Mouse (Mus musculus): ENCODE measurements at regions not wholly inside any gene's neighbourhood (a gene's known extent, or its start where the extent isn't known, plus 50 kb on each side); places are given as distances from the start of the nearest gene placed in this dataset.

DNA sequence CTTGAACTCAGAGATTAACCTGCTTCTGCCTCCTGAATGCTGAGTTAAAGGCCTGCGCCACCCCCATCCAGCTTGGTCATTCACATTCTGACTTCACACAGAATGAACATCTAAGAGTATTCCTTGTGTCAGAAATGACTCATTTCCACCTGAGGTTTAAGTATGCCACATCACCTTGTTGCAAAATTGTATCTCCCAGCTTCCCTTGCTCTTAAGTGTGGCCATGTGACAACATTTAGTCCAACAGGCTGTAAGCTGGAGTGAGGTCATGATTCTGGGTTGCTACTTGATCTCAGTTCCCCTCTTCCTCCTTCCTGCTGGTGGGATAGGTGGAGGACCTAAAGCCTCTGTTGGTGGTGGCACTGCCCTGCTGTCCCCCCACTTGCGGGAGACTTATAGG, 131.0 kb downstream of the Mtx2 start:
- no peaks in the 10 kb centered on the region for H3K79me3 ChIP-seq (ENCODE audit: low read depth)
- no peak for TF ChIP-seq MAX (IDR thresholded peaks at IDR 0.05)
- TF ChIP-seq MYOD1 (IDR thresholded peaks at IDR 0.05; ENCODE audit: control insufficient read depth, insufficient read length, low read depth) = no peak
- no peak for TF ChIP-seq CTCF (IDR thresholded peaks at IDR 0.05; ENCODE audit: control insufficient read depth, insufficient read depth, insufficient read length)
- no peak for TF ChIP-seq USF1 (IDR thresholded peaks at IDR 0.05; ENCODE audit: low read depth)
- H3K4me3 ChIP-seq (ENCODE audit: insufficient read depth, poor library complexity, severe bottlenecking) = no peak overlapping the region
- no peak overlapping the region for H3ac ChIP-seq (ENCODE audit: control insufficient read depth, insufficient read length, low read depth)
- no peaks in the 10 kb centered on the region for H3K79me2 ChIP-seq (ENCODE audit: control insufficient read depth, insufficient read depth)
- no peaks in the 10 kb centered on the region for H3K36me3 ChIP-seq (ENCODE audit: control insufficient read depth, insufficient read depth)
- no peaks in the 10 kb centered on the region for H3K27me3 ChIP-seq (ENCODE audit: control insufficient read depth, insufficient read depth, insufficient read length)

DNA sequence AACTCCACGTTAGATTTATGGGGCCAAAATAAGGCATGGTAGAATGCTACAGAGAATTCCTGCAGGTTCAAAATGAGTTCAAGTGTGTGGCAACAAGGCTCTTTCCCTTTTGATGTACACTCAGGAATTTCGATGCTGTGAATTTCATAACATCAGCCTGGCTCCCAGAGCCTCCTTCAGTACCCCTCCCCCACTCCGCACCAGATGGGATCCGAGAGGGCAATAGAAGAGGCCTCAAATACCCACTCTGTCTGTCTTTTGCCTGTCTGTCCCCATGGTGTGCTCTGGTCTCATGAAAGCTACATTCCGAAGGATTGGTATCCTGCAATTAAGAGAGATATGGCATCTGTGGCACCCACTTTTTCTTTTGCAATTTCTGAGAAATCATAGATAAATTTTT, 134.3 kb downstream of the Mtx2 start:
- Histone ChIP-seq H3ac (ENCODE audit: control insufficient read depth, insufficient read length, low read depth) (no peak overlapping the region), H3K27me3 (ENCODE audit: control insufficient read depth, insufficient read depth, insufficient read length) (no peaks in the 10 kb centered on the region), H3K36me3 (ENCODE audit: control insufficient read depth, insufficient read depth) (no peaks in the 10 kb centered on the region), H3K79me2 (ENCODE audit: control insufficient read depth, insufficient read depth) (no peaks in the 10 kb centered on the region), H3K79me3 (ENCODE audit: low read depth) (no peaks in the 10 kb centered on the region), H3K4me3 (ENCODE audit: insufficient read depth, poor library complexity, severe bottlenecking) (no peak overlapping the region)
- TF ChIP-seq MYOG (IDR thresholded peaks at IDR 0.05; ENCODE audit: control insufficient read depth, extremely low read depth, insufficient read length) (no peak), CTCF (IDR thresholded peaks at IDR 0.05; ENCODE audit: control insufficient read depth, insufficient read depth, insufficient read length) (no peak), MYOD1 (IDR thresholded peaks at IDR 0.05; ENCODE audit: control insufficient read depth, insufficient read length, low read depth) (no peak), USF1 (IDR thresholded peaks at IDR 0.05; ENCODE audit: low read depth) (no peak), CEBPB (IDR thresholded peaks at IDR 0.05; ENCODE audit: low read depth) (no peak), MAX (IDR thresholded peaks at IDR 0.05) (no peak), FOSL1 (IDR thresholded peaks at IDR 0.05; ENCODE audit: insufficient read depth, low read length, poor library complexity, severe bottlenecking) (no peak)

- TF ChIP-seq MYOD1 (IDR thresholded peaks at IDR 0.05; ENCODE audit: control insufficient read depth, insufficient read length, low read depth) (no peak), CTCF (IDR thresholded peaks at IDR 0.05; ENCODE audit: control insufficient read depth, insufficient read depth, insufficient read length) (no peak), USF1 (IDR thresholded peaks at IDR 0.05; ENCODE audit: low read depth) (no peak), CEBPB (IDR thresholded peaks at IDR 0.05; ENCODE audit: low read depth) (no peak), MAX (IDR thresholded peaks at IDR 0.05) (no peak), FOSL1 (IDR thresholded peaks at IDR 0.05; ENCODE audit: insufficient read depth, low read length, poor library complexity, severe bottlenecking) (no peak), MYOG (IDR thresholded peaks at IDR 0.05; ENCODE audit: control insufficient read depth, extremely low read depth, insufficient read length) (no peak)
- no peaks in the 10 kb centered on the region for H3K79me2 ChIP-seq (ENCODE audit: control insufficient read depth, insufficient read depth)
- H3K27me3 ChIP-seq (ENCODE audit: control insufficient read depth, insufficient read depth, insufficient read length) = peaks cover 11% of the 10 kb centered on the region
- no peak overlapping the region for H3K4me3 ChIP-seq (ENCODE audit: insufficient read depth, poor library complexity, severe bottlenecking)
- H3ac ChIP-seq (ENCODE audit: control insufficient read depth, insufficient read length, low read depth) = no peak overlapping the region
- no peaks in the 10 kb centered on the region for H3K36me3 ChIP-seq (ENCODE audit: control insufficient read depth, insufficient read depth)
- H3K79me3 ChIP-seq (ENCODE audit: low read depth) = no peaks in the 10 kb centered on the region
These were observed 136.8 kb downstream of the Mtx2 start for GRCm38 (mm10) chr2:74962416-74962815.

GRCm38 (mm10) chr2:74964360-74964759, 138.8 kb downstream of the Mtx2 start:
- peaks cover 12% of the 10 kb centered on the region for H3K27me3 ChIP-seq (ENCODE audit: control insufficient read depth, insufficient read depth, insufficient read length)

GRCm38 (mm10) chr2:74964980-74965379, 139.4 kb downstream of the Mtx2 start:
- no peaks in the 10 kb centered on the region for H3K79me2 ChIP-seq (ENCODE audit: control insufficient read depth, insufficient read depth)
- no peak for TF ChIP-seq CEBPB (IDR thresholded peaks at IDR 0.05; ENCODE audit: low read depth)
- TF ChIP-seq CTCF (IDR thresholded peaks at IDR 0.05; ENCODE audit: control insufficient read depth, insufficient read depth, insufficient read length) = no peak
- TF ChIP-seq FOSL1 (IDR thresholded peaks at IDR 0.05; ENCODE audit: insufficient read depth, low read length, poor library complexity, severe bottlenecking) = no peak
- TF ChIP-seq MYOG (IDR thresholded peaks at IDR 0.05; ENCODE audit: control insufficient read depth, extremely low read depth, insufficient read length) = no peak
- no peak for TF ChIP-seq MAX (IDR thresholded peaks at IDR 0.05)
- TF ChIP-seq MYOD1 (IDR thresholded peaks at IDR 0.05; ENCODE audit: control insufficient read depth, insufficient read length, low read depth) = no peak
- TF ChIP-seq USF1 (IDR thresholded peaks at IDR 0.05; ENCODE audit: low read depth) = no peak
- H3K79me3 ChIP-seq (ENCODE audit: low read depth) = no peaks in the 10 kb centered on the region
- H3ac ChIP-seq (ENCODE audit: control insufficient read depth, insufficient read length, low read depth) = no peak overlapping the region
- H3K4me3 ChIP-seq (ENCODE audit: insufficient read depth, poor library complexity, severe bottlenecking) = no peak overlapping the region
- no peaks in the 10 kb centered on the region for H3K36me3 ChIP-seq (ENCODE audit: control insufficient read depth, insufficient read depth)
- peaks cover 12% of the 10 kb centered on the region for H3K27me3 ChIP-seq (ENCODE audit: control insufficient read depth, insufficient read depth, insufficient read length)

More at GRCm38 (mm10) chr2:74964360-74964759, 138.8 kb downstream of the Mtx2 start:
- Histone ChIP-seq H3K79me2 (ENCODE audit: control insufficient read depth, insufficient read depth) (no peaks in the 10 kb centered on the region), H3K4me3 (ENCODE audit: insufficient read depth, poor library complexity, severe bottlenecking) (no peak overlapping the region), H3K79me3 (ENCODE audit: low read depth) (no peaks in the 10 kb centered on the region), H3ac (ENCODE audit: control insufficient read depth, insufficient read length, low read depth) (no peak overlapping the region), H3K36me3 (ENCODE audit: control insufficient read depth, insufficient read depth) (no peaks in the 10 kb centered on the region)
- TF ChIP-seq CTCF (IDR thresholded peaks at IDR 0.05; ENCODE audit: control insufficient read depth, insufficient read depth, insufficient read length) (peak; percentile 54), CEBPB (IDR thresholded peaks at IDR 0.05; ENCODE audit: low read depth) (no peak), MYOD1 (IDR thresholded peaks at IDR 0.05; ENCODE audit: control insufficient read depth, insufficient read length, low read depth) (no peak), MAX (IDR thresholded peaks at IDR 0.05) (no peak), USF1 (IDR thresholded peaks at IDR 0.05; ENCODE audit: low read depth) (no peak)

DNA sequence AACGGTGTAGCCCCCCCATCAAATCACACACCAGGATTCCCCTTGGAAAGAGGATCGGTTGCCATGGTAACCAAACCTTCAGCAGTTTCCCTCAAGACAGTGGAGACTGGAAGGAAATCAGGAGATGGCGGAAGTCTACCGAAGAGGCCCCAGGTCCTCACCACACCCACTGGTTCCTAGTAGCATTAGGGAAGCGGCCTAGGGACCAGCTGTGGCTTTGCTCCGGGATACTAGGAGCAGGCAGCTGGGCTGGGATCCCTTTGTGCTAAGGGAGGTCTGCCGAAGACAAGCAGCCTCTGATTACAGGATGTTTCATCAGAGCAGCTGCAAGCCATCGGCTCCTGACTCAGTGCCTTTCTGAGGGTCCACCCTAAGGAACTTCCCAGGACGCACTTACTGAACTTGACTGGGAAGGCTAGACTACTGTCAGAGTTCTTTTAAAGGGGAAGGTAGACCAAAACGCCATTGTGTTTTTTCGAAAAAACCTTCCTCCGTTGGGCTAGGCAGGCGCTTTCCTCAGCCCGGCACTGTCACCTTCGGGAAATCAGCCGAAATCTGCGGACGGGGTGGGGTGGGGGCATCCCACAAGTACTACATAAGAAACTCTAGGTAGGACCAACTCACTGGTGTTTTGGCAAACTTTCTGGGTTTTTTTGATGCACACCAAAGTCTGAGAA, 139.9 kb downstream of the Mtx2 start:
- Histone ChIP-seq H3K27me3 (ENCODE audit: control insufficient read depth, insufficient read depth, insufficient read length) (peaks cover 12% of the 10 kb centered on the region), H3K4me3 (ENCODE audit: insufficient read depth, poor library complexity, severe bottlenecking) (no peak overlapping the region), H3K79me2 (ENCODE audit: control insufficient read depth, insufficient read depth) (no peaks in the 10 kb centered on the region), H3ac (ENCODE audit: control insufficient read depth, insufficient read length, low read depth) (no peak overlapping the region), H3K79me3 (ENCODE audit: low read depth) (no peaks in the 10 kb centered on the region), H3K36me3 (ENCODE audit: control insufficient read depth, insufficient read depth) (no peaks in the 10 kb centered on the region)
- no peak for TF ChIP-seq MAX (IDR thresholded peaks at IDR 0.05)
- no peak for TF ChIP-seq USF1 (IDR thresholded peaks at IDR 0.05; ENCODE audit: low read depth)
- TF ChIP-seq MYOD1 (IDR thresholded peaks at IDR 0.05; ENCODE audit: control insufficient read depth, insufficient read length, low read depth) = no peak
- TF ChIP-seq MYOG (IDR thresholded peaks at IDR 0.05; ENCODE audit: control insufficient read depth, extremely low read depth, insufficient read length) = no peak
- no peak for TF ChIP-seq FOSL1 (IDR thresholded peaks at IDR 0.05; ENCODE audit: insufficient read depth, low read length, poor library complexity, severe bottlenecking)
- TF ChIP-seq CTCF (IDR thresholded peaks at IDR 0.05; ENCODE audit: control insufficient read depth, insufficient read depth, insufficient read length) = no peak
- TF ChIP-seq CEBPB (IDR thresholded peaks at IDR 0.05; ENCODE audit: low read depth) = no peak

Data from C2C12 (cell line).